Mouse (Mus musculus) heart, postnatal 0 days (tissue): Measurements from ENCODE around the gene Itga1.

ENCODE experiments used
- CTCF ChIP-seq: IDR thresholded peaks from 2 replicates; pipeline ENCODE4 v1.5.1; 2016; ENCODE audit warnings: antibody characterized with exemption, control low read depth, low read depth
- EP300 ChIP-seq: IDR thresholded peaks from 2 replicates; pipeline ENCODE4 v1.6.1; 2016; ENCODE audit warnings: antibody characterized with exemption, low read depth

- TF ChIP-seq CTCF = no peak
- TF ChIP-seq EP300 = no peak
Measured at GRCm38 (mm10) chr13:115132435-115132834, 30.7 kb upstream of the Itga1 start.
